Mouse (Mus musculus): Measurements from ENCODE around the gene Appbp2. TPM values are rescaled to one million over a fixed set of nuclear protein-coding genes. Genes with fewer than 3 reads are reported as not detected.

Appbp2 gene
- polyA plus RNA-seq, 1 experiment from 2014 or later, result 25.9 TPM

DNA sequence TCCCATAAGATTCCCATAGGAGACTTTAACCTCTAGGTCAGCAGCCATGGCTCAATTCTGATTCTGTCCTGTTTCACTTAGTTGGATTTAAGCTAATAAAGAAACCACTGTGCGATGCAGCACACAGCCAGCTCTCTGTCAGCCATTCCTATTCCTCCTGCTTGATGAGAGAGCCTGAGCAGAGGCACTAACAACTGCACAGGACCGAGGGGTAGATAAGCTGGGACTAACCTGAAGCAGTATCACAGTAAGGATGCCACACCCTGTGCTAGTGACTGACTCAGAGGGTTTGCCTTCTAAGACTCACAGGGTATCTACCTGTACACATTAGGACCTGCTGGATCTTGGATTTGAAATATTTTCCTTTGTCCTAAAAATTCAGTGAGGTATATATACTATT is 21.7 kb downstream of the Appbp2 start:
- H3K4me2 ChIP-seq (replicated peaks; ENCODE audit: low read depth, low read length), result no peak overlapping the region
- no peaks in the 10 kb centered on the region for H3K27me3 ChIP-seq (replicated peaks; ENCODE audit: insufficient read depth, low read length)
- TF ChIP-seq CTCF (IDR thresholded peaks at IDR 0.05), result no peak
- no peak for TF ChIP-seq EP300 (IDR thresholded peaks at IDR 0.05)
- ATAC-seq, result no peak
- no peaks in the 10 kb centered on the region for H3K9me3 ChIP-seq (ENCODE audit: low read length)
- 92% methylated on average over 2 of the region's 2 CpGs for WGBS
- H3K9ac ChIP-seq (replicated peaks; ENCODE audit: low read depth), result no peak overlapping the region
- no peak overlapping the region for H3K27ac ChIP-seq (ENCODE audit: low read length)
- DNase-seq (ENCODE audit: low spot score), result no peak
- peaks cover 14% of the 10 kb centered on the region; the same call in 1 of the 2 replicates for H3K36me3 ChIP-seq (ENCODE audit: insufficient read depth, low read length)
- H3K4me1 ChIP-seq (ENCODE audit: insufficient read depth, low read depth, low read length), result no peaks in the 10 kb centered on the region
- no peak overlapping the region for H3K4me3 ChIP-seq (ENCODE audit: low read depth, low read length)

DNA sequence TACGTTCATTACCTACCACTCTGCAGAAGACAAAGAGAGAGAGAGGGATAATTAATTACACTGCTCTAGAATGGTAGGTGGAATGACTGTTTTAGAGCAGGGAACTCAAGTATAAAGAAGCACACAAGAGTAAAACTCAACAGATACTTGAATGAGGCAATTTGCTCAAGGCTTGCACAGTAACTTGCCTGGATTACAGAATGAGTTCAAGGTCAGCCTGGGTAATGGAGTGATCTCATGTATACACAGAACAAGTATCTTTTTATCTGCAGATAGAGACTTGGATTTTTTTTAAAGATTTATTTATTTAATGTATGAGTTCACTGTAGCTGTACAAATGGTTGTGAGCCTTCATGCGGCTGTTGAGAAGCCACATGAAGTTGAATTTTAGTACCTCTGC is 23.8 kb downstream of the Appbp2 start:
- H3K36me3 ChIP-seq (ENCODE audit: insufficient read depth, low read length), result peaks cover 14% of the 10 kb centered on the region; the same call in 1 of the 2 replicates
- no peak overlapping the region for H3K27ac ChIP-seq (ENCODE audit: low read length)
- TF ChIP-seq EP300 (IDR thresholded peaks at IDR 0.05), result no peak
- TF ChIP-seq CTCF (IDR thresholded peaks at IDR 0.05), result no peak
- H3K4me3 ChIP-seq (ENCODE audit: low read depth, low read length), result no peak overlapping the region
- ATAC-seq (no peak), DNase-seq (ENCODE audit: low spot score) (no peak)
- H3K9ac ChIP-seq (replicated peaks; ENCODE audit: low read depth), result no peak overlapping the region
- H3K4me1 ChIP-seq (ENCODE audit: insufficient read depth, low read depth, low read length), result no peaks in the 10 kb centered on the region
- H3K27me3 ChIP-seq (replicated peaks; ENCODE audit: insufficient read depth, low read length), result no peaks in the 10 kb centered on the region
- no peak overlapping the region for H3K4me2 ChIP-seq (replicated peaks; ENCODE audit: low read depth, low read length)
- WGBS, result 77% methylated on average over 2 of the region's 2 CpGs
- no peaks in the 10 kb centered on the region for H3K9me3 ChIP-seq (ENCODE audit: low read length)

DNA sequence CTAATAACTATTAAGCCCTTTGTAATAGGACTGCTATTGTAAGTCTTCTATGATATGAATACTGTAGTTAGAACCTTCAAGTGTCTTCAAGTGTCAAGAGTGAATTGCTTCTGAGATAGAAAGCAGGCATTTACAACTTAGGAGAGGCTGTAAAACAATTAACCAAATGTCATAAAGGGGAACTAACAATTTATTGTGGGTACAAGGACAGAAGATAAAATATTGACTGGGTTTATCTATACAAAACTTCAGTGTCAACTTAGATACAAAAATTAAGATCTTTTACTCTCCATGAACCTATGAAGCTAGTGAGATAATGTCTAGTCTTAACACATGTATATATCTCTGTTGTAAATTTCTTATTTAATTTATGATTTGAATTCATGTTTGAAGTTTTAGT is 28.7 kb downstream of the Appbp2 start:
- DNase-seq (ENCODE audit: low spot score), result no peak
- H3K9ac ChIP-seq (replicated peaks; ENCODE audit: low read depth), result no peak overlapping the region
- H3K36me3 ChIP-seq (ENCODE audit: insufficient read depth, low read length), result peaks cover 30% of the 10 kb centered on the region; the same call in 1 of the 2 replicates
- no peaks in the 10 kb centered on the region for H3K27me3 ChIP-seq (replicated peaks; ENCODE audit: insufficient read depth, low read length)
- H3K4me2 ChIP-seq (replicated peaks; ENCODE audit: low read depth, low read length), result no peak overlapping the region
- H3K4me3 ChIP-seq (ENCODE audit: low read depth, low read length), result no peak overlapping the region
- ATAC-seq, result no peak
- no peak for TF ChIP-seq EP300 (IDR thresholded peaks at IDR 0.05)
- TF ChIP-seq CTCF (IDR thresholded peaks at IDR 0.05), result no peak
- no peaks in the 10 kb centered on the region for H3K4me1 ChIP-seq (ENCODE audit: insufficient read depth, low read depth, low read length)
- H3K9me3 ChIP-seq (ENCODE audit: low read length), result no peaks in the 10 kb centered on the region
- H3K27ac ChIP-seq (ENCODE audit: low read length), result no peak overlapping the region

DNA sequence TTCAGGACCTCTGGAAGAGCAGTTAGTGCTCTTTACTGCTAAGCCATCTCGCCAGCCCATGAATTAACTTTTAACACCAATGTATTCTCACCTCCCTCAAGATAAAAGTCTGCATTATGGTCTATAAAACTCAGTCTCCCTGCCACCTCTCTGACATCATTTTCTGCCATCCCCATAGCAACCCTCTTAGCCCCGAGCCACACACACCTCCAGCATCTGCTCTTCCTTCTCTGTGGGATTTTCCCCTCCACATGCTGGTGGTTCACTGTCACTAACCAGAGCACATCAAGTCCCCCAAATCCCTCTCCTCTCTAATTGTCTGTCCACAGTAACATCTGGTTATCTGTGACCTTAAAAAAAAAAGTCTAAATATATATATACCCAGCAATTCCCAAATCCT is 36.0 kb downstream of the Appbp2 start:
- 90% methylated on average over 2 of the region's 2 CpGs for WGBS
- H3K36me3 ChIP-seq (ENCODE audit: insufficient read depth, low read length), result peaks cover 68% of the 10 kb centered on the region; the same call in 1 of the 2 replicates
- H3K4me1 ChIP-seq (ENCODE audit: insufficient read depth, low read depth, low read length), result no peaks in the 10 kb centered on the region
- H3K9me3 ChIP-seq (ENCODE audit: low read length), result no peaks in the 10 kb centered on the region
- H3K9ac ChIP-seq (replicated peaks; ENCODE audit: low read depth), result no peak overlapping the region
- no peak overlapping the region for H3K4me2 ChIP-seq (replicated peaks; ENCODE audit: low read depth, low read length)
- DNase-seq (ENCODE audit: low spot score) (no peak), ATAC-seq (no peak)
- H3K4me3 ChIP-seq (ENCODE audit: low read depth, low read length), result no peak overlapping the region
- no peak overlapping the region for H3K27ac ChIP-seq (ENCODE audit: low read length)
- TF ChIP-seq CTCF (IDR thresholded peaks at IDR 0.05) (no peak), EP300 (IDR thresholded peaks at IDR 0.05) (no peak)
- H3K27me3 ChIP-seq (replicated peaks; ENCODE audit: insufficient read depth, low read length), result no peaks in the 10 kb centered on the region

DNA sequence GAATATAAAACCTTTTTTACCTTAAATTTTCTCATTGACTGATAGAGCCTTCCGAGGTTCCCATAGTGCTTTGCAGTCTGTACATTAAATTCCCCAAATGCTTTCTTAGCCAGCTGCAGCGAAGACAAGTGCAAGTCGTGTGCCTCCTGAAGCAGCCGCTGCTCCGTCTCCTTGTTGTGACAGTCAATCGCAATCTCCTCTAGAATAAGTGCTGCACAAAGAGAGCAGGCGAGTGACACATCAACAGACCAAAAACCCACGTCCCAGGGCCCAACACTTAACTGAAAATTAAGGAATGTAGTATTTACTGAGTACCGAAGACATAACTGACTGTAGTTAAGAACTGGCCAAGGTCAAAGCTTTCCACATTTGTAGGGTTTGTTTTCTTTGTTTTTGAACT is 38.9 kb downstream of the Appbp2 start:
- Histone ChIP-seq H3K4me1 (ENCODE audit: insufficient read depth, low read depth, low read length) (no peaks in the 10 kb centered on the region), H3K4me2 (replicated peaks; ENCODE audit: low read depth, low read length) (no peak overlapping the region), H3K36me3 (ENCODE audit: insufficient read depth, low read length) (peaks cover 57% of the 10 kb centered on the region), H3K4me3 (ENCODE audit: low read depth, low read length) (no peak overlapping the region), H3K9ac (replicated peaks; ENCODE audit: low read depth) (no peak overlapping the region), H3K9me3 (ENCODE audit: low read length) (no peaks in the 10 kb centered on the region), H3K27ac (ENCODE audit: low read length) (no peak overlapping the region), H3K27me3 (replicated peaks; ENCODE audit: insufficient read depth, low read length) (no peaks in the 10 kb centered on the region)
- no peak for ATAC-seq
- DNase-seq (ENCODE audit: low spot score), result no peak
- 78% methylated on average over 9 of the region's 9 CpGs for WGBS
- no peak for TF ChIP-seq CTCF (IDR thresholded peaks at IDR 0.05)
- TF ChIP-seq EP300 (IDR thresholded peaks at IDR 0.05), result no peak

DNA sequence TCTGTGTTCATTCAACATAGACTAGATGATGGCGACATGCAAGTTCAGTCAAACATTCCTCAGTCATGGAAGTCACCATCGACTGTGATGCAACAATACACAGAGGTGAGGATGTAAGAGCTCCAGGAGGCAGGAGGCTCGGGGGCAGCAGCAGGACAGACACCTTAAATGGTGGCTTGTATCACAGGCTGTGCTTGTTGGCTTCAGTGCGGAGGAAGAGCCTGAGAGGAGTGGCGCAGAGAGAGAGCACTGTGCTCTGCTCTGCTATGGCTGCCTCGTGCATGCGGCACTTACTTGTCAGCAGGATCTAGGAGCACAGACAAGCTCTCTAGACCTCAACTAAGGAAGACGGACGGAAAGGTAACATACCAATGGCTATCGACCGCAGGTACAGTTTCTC is 40.7 kb downstream of the Appbp2 start:
- no peak overlapping the region for H3K4me3 ChIP-seq (ENCODE audit: low read depth, low read length)
- no peaks in the 10 kb centered on the region for H3K27me3 ChIP-seq (replicated peaks; ENCODE audit: insufficient read depth, low read length)
- DNase-seq (ENCODE audit: low spot score), result no peak
- H3K4me2 ChIP-seq (replicated peaks; ENCODE audit: low read depth, low read length), result no peak overlapping the region
- ATAC-seq, result no peak
- no peak for TF ChIP-seq EP300 (IDR thresholded peaks at IDR 0.05)
- no peak for TF ChIP-seq CTCF (IDR thresholded peaks at IDR 0.05)
- H3K9me3 ChIP-seq (ENCODE audit: low read length), result no peaks in the 10 kb centered on the region
- WGBS, result 93% methylated on average over 11 of the region's 11 CpGs
- H3K36me3 ChIP-seq (ENCODE audit: insufficient read depth, low read length), result peaks cover 46% of the 10 kb centered on the region
- H3K4me1 ChIP-seq (ENCODE audit: insufficient read depth, low read depth, low read length), result no peaks in the 10 kb centered on the region
- H3K27ac ChIP-seq (ENCODE audit: low read length), result no peak overlapping the region
- no peak overlapping the region for H3K9ac ChIP-seq (replicated peaks; ENCODE audit: low read depth)

DNA sequence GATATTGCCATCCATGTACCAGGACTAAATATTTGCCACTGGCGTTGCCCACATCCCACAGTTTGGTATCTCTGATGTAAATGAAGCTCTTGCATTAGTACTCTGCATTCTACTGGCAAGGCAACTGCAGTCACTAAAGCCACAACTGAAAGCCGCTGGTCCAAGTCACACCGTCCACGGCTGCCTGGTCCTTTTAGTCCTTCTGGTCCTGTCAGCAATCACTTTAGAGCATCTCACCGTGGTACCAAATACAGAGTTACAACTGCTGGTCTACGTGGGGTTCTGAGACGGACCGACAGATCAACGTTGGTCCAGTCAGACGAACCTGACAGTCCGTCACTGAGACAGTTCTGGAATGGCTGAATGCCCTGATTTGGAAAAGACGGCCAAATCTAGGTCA is 44.2 kb downstream of the Appbp2 start:
- Histone ChIP-seq H3K9me3 (ENCODE audit: low read length) (no peaks in the 10 kb centered on the region), H3K27ac (ENCODE audit: low read length) (no peak overlapping the region), H3K9ac (replicated peaks; ENCODE audit: low read depth) (no peak overlapping the region), H3K4me1 (ENCODE audit: insufficient read depth, low read depth, low read length) (no peaks in the 10 kb centered on the region), H3K36me3 (ENCODE audit: insufficient read depth, low read length) (peaks cover 25% of the 10 kb centered on the region), H3K4me3 (ENCODE audit: low read depth, low read length) (no peak overlapping the region), H3K27me3 (replicated peaks; ENCODE audit: insufficient read depth, low read length) (no peaks in the 10 kb centered on the region), H3K4me2 (replicated peaks; ENCODE audit: low read depth, low read length) (no peak overlapping the region)
- DNase-seq (ENCODE audit: low spot score), result no peak
- TF ChIP-seq EP300 (IDR thresholded peaks at IDR 0.05) (no peak), CTCF (IDR thresholded peaks at IDR 0.05) (no peak)
- 92% methylated on average over 12 of the region's 12 CpGs for WGBS
- ATAC-seq, result no peak
